Mouse (Mus musculus): Measurements from ENCODE around the gene Gm973. TPM values are rescaled to one million over a fixed set of nuclear protein-coding genes. Genes with fewer than 3 reads are reported as not detected.

Gm973 gene
- polyA plus RNA-seq, 1 experiment from 2014 or later, result not detected

- no peaks in the 10 kb centered on the region for H3K9me3 ChIP-seq (replicated peaks)
- H3K4me1 ChIP-seq, result peaks cover 66% of the 10 kb centered on the region
- ATAC-seq, result no peak
- H3K9ac ChIP-seq, result peak overlapping the region; percentile 81
- H3K27ac ChIP-seq, result peak overlapping the region; percentile 87
- peak overlapping the region; percentile 99 for H3K4me2 ChIP-seq
- WGBS (ENCODE audit: insufficient replicate concordance), result 1% methylated on average over 88 of the region's 88 CpGs
- H3K4me3 ChIP-seq, result peak overlapping the region; percentile 70
- peaks cover 30% of the 10 kb centered on the region for H3K27me3 ChIP-seq (replicated peaks)
- H3K36me3 ChIP-seq, result peaks cover 15% of the 10 kb centered on the region
Observed at GRCm38 (mm10) chr1:59482696-59483520, 33.2 kb upstream of the Gm973 start.

GRCm38 (mm10) chr1:59483521-59484245 is 32.4 kb upstream of the Gm973 start:
- peak overlapping the region; percentile 70 for H3K4me3 ChIP-seq

GRCm38 (mm10) chr1:59484314-59484713 is 31.8 kb upstream of the Gm973 start:
- 47% methylated on average over 21 of the region's 21 CpGs for WGBS (ENCODE audit: insufficient replicate concordance)
- Histone ChIP-seq H3K27ac (no peak overlapping the region), H3K36me3 (peaks cover 15% of the 10 kb centered on the region), H3K4me2 (peak overlapping the region; percentile 99), H3K4me3 (peak overlapping the region; percentile 70), H3K9me3 (replicated peaks) (no peaks in the 10 kb centered on the region), H3K27me3 (replicated peaks) (peaks cover 30% of the 10 kb centered on the region), H3K9ac (peak overlapping the region; percentile 81), H3K4me1 (peaks cover 80% of the 10 kb centered on the region)
- no peak for ATAC-seq

More at GRCm38 (mm10) chr1:59483521-59484245, 32.4 kb upstream of the Gm973 start:
- no peaks in the 10 kb centered on the region for H3K9me3 ChIP-seq (replicated peaks)
- H3K4me1 ChIP-seq, result peaks cover 74% of the 10 kb centered on the region
- H3K27me3 ChIP-seq (replicated peaks), result peaks cover 30% of the 10 kb centered on the region
- 0 out of 2 replicates have a peak overlapping the region, but pooled peaks have one; percentile 87 for H3K27ac ChIP-seq
- H3K4me2 ChIP-seq, result peak overlapping the region; percentile 99
- WGBS (ENCODE audit: insufficient replicate concordance), result 15% methylated on average over 46 of the region's 46 CpGs
- H3K36me3 ChIP-seq, result peaks cover 15% of the 10 kb centered on the region
- peak overlapping the region; percentile 81 for H3K9ac ChIP-seq
- ATAC-seq, result no peak

GRCm38 (mm10) chr1:59484791-59485785 is 31.0 kb upstream of the Gm973 start:
- Histone ChIP-seq H3K9ac (peak overlapping the region; percentile 81), H3K4me1 (peaks cover 81% of the 10 kb centered on the region), H3K4me2 (peak overlapping the region; percentile 99), H3K9me3 (replicated peaks) (no peaks in the 10 kb centered on the region), H3K27me3 (replicated peaks) (peaks cover 30% of the 10 kb centered on the region), H3K4me3 (peak overlapping the region; percentile 70), H3K27ac (no peak overlapping the region; the same call in 1 of the 2 replicates), H3K36me3 (peaks cover 15% of the 10 kb centered on the region)
- 52% methylated on average over 16 of the region's 16 CpGs for WGBS (ENCODE audit: insufficient replicate concordance)
- no peak for ATAC-seq

GRCm38 (mm10) chr1:59485803-59486202 is 30.3 kb upstream of the Gm973 start:
- Histone ChIP-seq H3K36me3 (peaks cover 15% of the 10 kb centered on the region), H3K27ac (no peak overlapping the region), H3K4me1 (peaks cover 81% of the 10 kb centered on the region), H3K9ac (no peak overlapping the region), H3K27me3 (replicated peaks) (peaks cover 30% of the 10 kb centered on the region), H3K4me2 (peak overlapping the region; percentile 99), H3K4me3 (no peak overlapping the region), H3K9me3 (replicated peaks) (no peaks in the 10 kb centered on the region)
- WGBS (ENCODE audit: insufficient replicate concordance), result 64% methylated on average over 4 of the region's 4 CpGs
- no peak for ATAC-seq

GRCm38 (mm10) chr1:59487651-59488051 is 28.4 kb upstream of the Gm973 start:
- Histone ChIP-seq H3K4me1 (peaks cover 90% of the 10 kb centered on the region), H3K36me3 (peaks cover 15% of the 10 kb centered on the region), H3K4me3 (peak overlapping the region; percentile 8; the same call in 1 of the 2 replicates), H3K27ac (peak overlapping the region; percentile 74), H3K4me2 (peak overlapping the region; percentile 57), H3K9me3 (replicated peaks) (no peaks in the 10 kb centered on the region), H3K27me3 (replicated peaks) (peaks cover 23% of the 10 kb centered on the region), H3K9ac (peak overlapping the region; percentile 32; the same call in 1 of the 2 replicates)
- WGBS (ENCODE audit: insufficient replicate concordance), result 10% methylated on average over 10 of the region's 10 CpGs
- ATAC-seq, result peak; percentile 43; the same call in 1 of the 2 replicates

- Histone ChIP-seq H3K4me1 (peaks cover 88% of the 10 kb centered on the region), H3K36me3 (peaks cover 15% of the 10 kb centered on the region), H3K4me3 (no peak overlapping the region), H3K27ac (no peak overlapping the region), H3K4me2 (no peak overlapping the region), H3K9me3 (replicated peaks) (no peaks in the 10 kb centered on the region), H3K9ac (no peak overlapping the region), H3K27me3 (replicated peaks) (peaks cover 15% of the 10 kb centered on the region)
- WGBS (ENCODE audit: insufficient replicate concordance), result 66% methylated on average over 4 of the region's 4 CpGs
- ATAC-seq, result no peak
Observed at GRCm38 (mm10) chr1:59488481-59488880, 27.6 kb upstream of the Gm973 start.

GRCm38 (mm10) chr1:59488991-59489390 is 27.1 kb upstream of the Gm973 start:
- H3K4me3 ChIP-seq, result no peak overlapping the region
- no peak for ATAC-seq
- peaks cover 10% of the 10 kb centered on the region for H3K27me3 ChIP-seq (replicated peaks)
- no peaks in the 10 kb centered on the region for H3K9me3 ChIP-seq (replicated peaks)
- WGBS (ENCODE audit: insufficient replicate concordance), result 66% methylated on average over 4 of the region's 4 CpGs
- H3K27ac ChIP-seq, result 0 out of 2 replicates have a peak overlapping the region, but pooled peaks have one; percentile 29
- peaks cover 83% of the 10 kb centered on the region for H3K4me1 ChIP-seq
- no peak overlapping the region for H3K4me2 ChIP-seq
- H3K9ac ChIP-seq, result no peak overlapping the region
- peaks cover 12% of the 10 kb centered on the region for H3K36me3 ChIP-seq

GRCm38 (mm10) chr1:59491517-59491916 is 24.5 kb upstream of the Gm973 start:
- no peaks in the 10 kb centered on the region for H3K9me3 ChIP-seq (replicated peaks)
- peaks cover 3% of the 10 kb centered on the region; the same call in 1 of the 2 replicates for H3K36me3 ChIP-seq
- H3K9ac ChIP-seq, result peak overlapping the region; percentile 39; the same call in 1 of the 2 replicates
- peak overlapping the region; percentile 63; the same call in 1 of the 2 replicates for H3K27ac ChIP-seq
- H3K4me3 ChIP-seq, result no peak overlapping the region
- 68% methylated on average over 9 of the region's 9 CpGs for WGBS (ENCODE audit: insufficient replicate concordance)
- peak; percentile 42 for ATAC-seq
- peaks cover 60% of the 10 kb centered on the region for H3K4me1 ChIP-seq
- peak overlapping the region; percentile 24 for H3K4me2 ChIP-seq
- H3K27me3 ChIP-seq (replicated peaks), result no peaks in the 10 kb centered on the region

- Histone ChIP-seq H3K36me3 (no peaks in the 10 kb centered on the region), H3K9me3 (replicated peaks) (no peaks in the 10 kb centered on the region), H3K4me2 (peak overlapping the region; percentile 24), H3K4me1 (peaks cover 58% of the 10 kb centered on the region), H3K27ac (peak overlapping the region; percentile 63), H3K4me3 (no peak overlapping the region), H3K27me3 (replicated peaks) (no peaks in the 10 kb centered on the region), H3K9ac (peak overlapping the region; percentile 39; the same call in 1 of the 2 replicates)
- WGBS (ENCODE audit: insufficient replicate concordance), result 34% methylated on average over 4 of the region's 4 CpGs
- ATAC-seq, result peak; percentile 83
Observed at GRCm38 (mm10) chr1:59492432-59492831, 23.6 kb upstream of the Gm973 start.

- no peak for ATAC-seq
- Histone ChIP-seq H3K9me3 (replicated peaks) (no peaks in the 10 kb centered on the region), H3K4me2 (no peak overlapping the region), H3K4me1 (peaks cover 52% of the 10 kb centered on the region), H3K9ac (no peak overlapping the region), H3K36me3 (no peaks in the 10 kb centered on the region), H3K27ac (no peak overlapping the region), H3K27me3 (replicated peaks) (no peaks in the 10 kb centered on the region), H3K4me3 (no peak overlapping the region)
- WGBS (ENCODE audit: insufficient replicate concordance), result 80% methylated on average over 5 of the region's 5 CpGs
Observed at GRCm38 (mm10) chr1:59495970-59496369, 20.1 kb upstream of the Gm973 start.

All from liver, embryonic 12.5 days (tissue).